Mouse (Mus musculus) kidney, postnatal 4 days (tissue): ENCODE measurements at regions not wholly inside any gene's neighbourhood (a gene's known extent, or its start where the extent isn't known, plus 50 kb on each side); places are given as distances from the start of the nearest gene placed in this dataset.

Experiments
- DNase-seq, 2 experiments: peaks; one replicate each; pipeline ENCODE4 v3.0.0; 2021; ENCODE audit warnings: mixed read lengths in 2 of 2

GRCm38 (mm10) chr12:107127591-107127990 is 360.8 kb upstream of the 3110018I06Rik start:
- DNase-seq, result no peak

GRCm38 (mm10) chr12:107129232-107129631 is 359.2 kb upstream of the 3110018I06Rik start:
- no peak for DNase-seq

- no peak for DNase-seq
Observed at GRCm38 (mm10) chr12:107131351-107131750, 357.1 kb upstream of the 3110018I06Rik start.

- no peak for DNase-seq
Observed at GRCm38 (mm10) chr12:107131841-107132240, 356.6 kb upstream of the 3110018I06Rik start.

GRCm38 (mm10) chr12:107132501-107132900 is 355.9 kb upstream of the 3110018I06Rik start:
- no peak for DNase-seq

- DNase-seq, result no peak
Observed at GRCm38 (mm10) chr12:107134353-107134752, 354.1 kb upstream of the 3110018I06Rik start.

GRCm38 (mm10) chr12:107138677-107139400 is 349.6 kb upstream of the 3110018I06Rik start:
- DNase-seq, result no peak

GRCm38 (mm10) chr12:107140957-107141595 is 347.4 kb upstream of the 3110018I06Rik start:
- no peak for DNase-seq

- DNase-seq, result no peak
Observed at GRCm38 (mm10) chr12:107142226-107142625, 346.2 kb upstream of the 3110018I06Rik start.

- DNase-seq, result no peak
Observed at GRCm38 (mm10) chr12:107146608-107147121, 341.8 kb upstream of the 3110018I06Rik start.

GRCm38 (mm10) chr12:107148451-107148850 is 340.0 kb upstream of the 3110018I06Rik start:
- no peak for DNase-seq

GRCm38 (mm10) chr12:107151089-107151488 is 337.3 kb upstream of the 3110018I06Rik start:
- no peak for DNase-seq

- no peak for DNase-seq
Observed at GRCm38 (mm10) chr12:107154668-107155067, 333.8 kb upstream of the 3110018I06Rik start.

GRCm38 (mm10) chr12:107156791-107157428 is 331.5 kb upstream of the 3110018I06Rik start:
- DNase-seq, result no peak

GRCm38 (mm10) chr12:107159126-107159525 is 329.3 kb upstream of the 3110018I06Rik start:
- DNase-seq, result no peak

GRCm38 (mm10) chr12:107160137-107160536 is 328.3 kb upstream of the 3110018I06Rik start:
- peak in 1 of 2 experiments; percentile 14 for DNase-seq

- DNase-seq, result no peak
Observed at GRCm38 (mm10) chr12:107160628-107161027, 327.8 kb upstream of the 3110018I06Rik start.

- DNase-seq, result no peak
Observed at GRCm38 (mm10) chr12:107170926-107171325, 317.5 kb upstream of the 3110018I06Rik start.

GRCm38 (mm10) chr12:107171676-107172075 is 316.8 kb upstream of the 3110018I06Rik start:
- DNase-seq, result no peak

GRCm38 (mm10) chr12:107178676-107179075 is 309.8 kb upstream of the 3110018I06Rik start:
- no peak for DNase-seq

GRCm38 (mm10) chr12:107180501-107180900 is 307.9 kb upstream of the 3110018I06Rik start:
- no peak for DNase-seq

GRCm38 (mm10) chr12:107181291-107181690 is 307.1 kb upstream of the 3110018I06Rik start:
- no peak for DNase-seq

GRCm38 (mm10) chr12:107182091-107182655 is 306.3 kb upstream of the 3110018I06Rik start:
- no peak for DNase-seq
